Mouse (Mus musculus): ENCODE results near the gene Tiprl. TPM values are rescaled to one million over a fixed set of nuclear protein-coding genes. Genes with fewer than 3 reads are reported as not detected.
A peak's percentile ranks its signal among the peaks of the same experiment; 100 is the strongest.

The Tiprl gene
- polyA plus RNA-seq, 1 experiment from 2014 or later, result 100 TPM

DNA sequence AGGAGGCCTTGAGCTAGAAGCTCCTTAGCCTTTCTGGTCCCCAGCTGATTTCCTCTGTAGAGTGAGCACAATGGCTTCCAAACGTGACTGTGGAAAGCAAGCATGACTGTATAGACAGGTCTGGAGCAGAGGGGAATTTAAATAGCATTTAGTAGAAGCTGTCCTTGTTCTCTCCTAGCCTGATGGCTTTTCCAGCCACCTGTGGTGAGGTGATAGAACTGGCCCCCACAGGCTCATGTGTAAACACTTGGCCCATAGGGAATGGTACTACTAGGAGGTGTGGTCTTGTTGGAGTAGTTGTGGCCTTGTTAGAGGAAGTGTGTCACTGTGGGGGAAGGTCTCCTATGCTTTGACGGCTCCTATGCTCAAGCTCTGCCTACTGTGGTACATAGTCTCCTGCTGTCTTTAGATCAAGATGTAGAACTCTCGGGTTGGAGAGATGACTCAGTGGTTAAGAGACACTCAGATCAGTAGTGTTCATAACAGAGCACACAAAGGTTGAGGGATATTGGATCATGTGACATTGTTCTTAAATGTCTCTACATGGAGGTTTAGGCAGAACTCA, 41.3 kb downstream of the Tiprl start:
- no peak for TF ChIP-seq CTCF (IDR thresholded peaks at IDR 0.05; ENCODE audit: low read depth)
- H3K9ac ChIP-seq (ENCODE audit: low read depth, low read length), result no peak overlapping the region
- H3K27ac ChIP-seq, result peak overlapping the region; percentile 94; the same call in 1 of the 2 replicates
- H3K9me3 ChIP-seq (replicated peaks; ENCODE audit: low read length), result no peaks in the 10 kb centered on the region
- no peak overlapping the region for H3K4me2 ChIP-seq (ENCODE audit: low read length)
- no peak for DNase-seq (ENCODE audit: low spot score)
- H3K27me3 ChIP-seq (ENCODE audit: insufficient read depth, low read length), result no peaks in the 10 kb centered on the region
- H3K36me3 ChIP-seq (ENCODE audit: insufficient read depth, low read length), result no peaks in the 10 kb centered on the region
- ATAC-seq (replicated peaks; ENCODE audit: low FRiP score, low read depth), result no peak
- H3K4me3 ChIP-seq (replicated peaks; ENCODE audit: low read depth, low read length), result no peak overlapping the region
- WGBS, result 78% methylated on average over 3 of the region's 3 CpGs
- H3K4me1 ChIP-seq (replicated peaks; ENCODE audit: insufficient read depth, low read length), result 0 out of 2 replicates have a peak, but pooled peaks cover 4% of the 10 kb centered on the region

DNA sequence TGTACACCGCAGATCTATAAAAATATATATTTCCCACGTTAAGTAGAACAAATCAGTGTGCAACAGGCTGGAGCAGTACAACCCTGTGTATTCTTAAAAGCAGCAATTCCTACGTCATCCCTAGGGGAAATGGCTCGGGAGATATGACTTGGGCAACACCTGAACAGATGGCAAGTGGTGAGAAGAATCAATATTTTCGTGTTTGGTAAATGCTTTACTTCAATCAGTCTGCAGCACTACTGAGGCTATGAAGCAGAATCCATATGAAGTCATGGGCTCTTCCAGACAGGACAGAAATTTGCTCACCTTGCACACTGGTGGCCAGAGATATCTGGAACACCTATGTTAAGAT, 42.2 kb downstream of the Tiprl start:
- ATAC-seq (replicated peaks; ENCODE audit: low FRiP score, low read depth), result peak; percentile 34; the same call in 1 of the 2 replicates
- Histone ChIP-seq H3K36me3 (ENCODE audit: insufficient read depth, low read length) (no peaks in the 10 kb centered on the region), H3K9ac (ENCODE audit: low read depth, low read length) (peak overlapping the region; percentile 85; the same call in 1 of the 2 replicates), H3K4me3 (replicated peaks; ENCODE audit: low read depth, low read length) (peak overlapping the region; percentile 54), H3K27ac (peak overlapping the region; percentile 94), H3K4me2 (ENCODE audit: low read length) (peak overlapping the region; percentile 74), H3K27me3 (ENCODE audit: insufficient read depth, low read length) (no peaks in the 10 kb centered on the region), H3K4me1 (replicated peaks; ENCODE audit: insufficient read depth, low read length) (0 out of 2 replicates have a peak, but pooled peaks cover 4% of the 10 kb centered on the region), H3K9me3 (replicated peaks; ENCODE audit: low read length) (no peaks in the 10 kb centered on the region)
- no peak for TF ChIP-seq CTCF (IDR thresholded peaks at IDR 0.05; ENCODE audit: low read depth)
- WGBS, result 11% methylated on average over 5 of the region's 5 CpGs
- no peak for DNase-seq (ENCODE audit: low spot score)

DNA sequence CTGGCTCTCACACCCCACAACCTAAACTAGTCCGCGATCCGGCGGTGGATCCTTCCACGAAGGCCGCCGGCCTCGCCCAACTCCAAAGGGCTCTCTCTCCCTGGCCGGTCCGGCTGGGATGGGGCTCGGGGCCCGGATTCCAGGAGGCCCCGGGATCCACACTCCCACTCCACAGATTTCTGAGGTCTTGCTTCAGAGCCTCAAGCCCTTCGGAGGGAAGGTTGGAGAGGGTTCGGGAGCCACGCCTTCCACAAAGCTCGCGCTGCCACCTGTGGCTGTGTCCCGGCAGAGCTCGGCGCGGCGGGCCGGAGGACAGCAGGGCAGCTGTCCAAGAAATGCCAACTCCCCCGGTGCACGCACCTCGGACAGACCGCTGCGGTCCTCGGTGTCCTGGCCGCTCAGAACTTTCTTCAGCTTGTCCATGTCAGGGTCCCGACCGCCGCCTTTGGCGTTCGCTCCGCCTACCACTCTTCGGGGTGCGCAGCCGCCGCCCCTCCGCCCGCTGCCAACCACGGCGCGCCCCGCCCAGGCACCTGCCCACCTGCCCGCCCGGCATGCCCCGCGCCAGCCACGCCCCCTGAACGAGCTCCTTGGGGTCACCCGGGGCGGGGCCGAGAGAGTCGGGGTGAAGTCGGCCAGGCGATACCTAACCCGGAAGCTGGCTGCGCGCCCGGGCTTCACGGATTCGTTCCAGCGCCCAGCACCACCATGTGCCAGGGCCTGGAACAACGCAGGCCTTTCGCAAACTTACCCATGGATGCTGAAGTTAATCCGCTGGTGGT, 42.7 kb downstream of the Tiprl start, which contains the start of gene Sft2d2:
TSS of gene Sft2d2 (minus strand) at position 559 of the 782 bp plus-strand sequence.
- H3K27me3 ChIP-seq (ENCODE audit: insufficient read depth, low read length), result no peaks in the 10 kb centered on the region
- DNase-seq (ENCODE audit: low spot score), result peak; percentile 88
- H3K4me3 ChIP-seq (replicated peaks; ENCODE audit: low read depth, low read length), result peak within 1 kb of the TSS; percentile 54
- H3K9ac ChIP-seq (ENCODE audit: low read depth, low read length), result peak within 1 kb of the TSS; percentile 85
- H3K4me2 ChIP-seq (ENCODE audit: low read length), result peak within 1 kb of the TSS; percentile 74
- peak; percentile 92 for ATAC-seq (replicated peaks; ENCODE audit: low FRiP score, low read depth)
- H3K9me3 ChIP-seq (replicated peaks; ENCODE audit: low read length), result no peaks in the 10 kb centered on the region
- no peaks in the 10 kb centered on the region for H3K36me3 ChIP-seq (ENCODE audit: insufficient read depth, low read length)
- WGBS, result 0% methylated on average over 69 of the region's 69 CpGs
- H3K4me1 ChIP-seq (replicated peaks; ENCODE audit: insufficient read depth, low read length), result 0 out of 2 replicates have a peak, but pooled peaks cover 4% of the 10 kb centered on the region
- H3K27ac ChIP-seq, result peak within 1 kb of the TSS; percentile 94
- TF ChIP-seq CTCF (IDR thresholded peaks at IDR 0.05; ENCODE audit: low read depth), result peak; percentile 37; the same call in 1 of the 2 replicates

DNA sequence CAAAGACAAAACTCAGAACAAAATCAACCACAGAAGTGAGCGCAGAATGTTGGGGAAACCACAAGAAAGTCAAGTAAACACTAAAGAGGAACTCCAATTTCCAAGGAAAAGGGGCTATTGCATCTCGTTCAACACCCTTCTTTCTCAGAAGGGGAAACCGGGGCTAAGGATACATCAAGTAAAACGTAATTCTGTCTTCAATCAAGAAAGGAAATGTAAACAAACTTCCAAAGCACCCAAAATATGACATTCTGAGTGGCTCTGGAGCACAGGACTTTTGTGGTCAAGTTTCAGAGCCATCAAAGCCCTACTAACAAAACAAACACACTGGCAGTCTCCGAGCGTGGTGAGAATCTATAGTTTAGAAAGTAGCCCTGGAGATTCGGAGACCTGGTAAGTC, 43.4 kb downstream of the Tiprl start:
- DNase-seq (ENCODE audit: low spot score) (peak; percentile 43), ATAC-seq (replicated peaks; ENCODE audit: low FRiP score, low read depth) (no peak)
- H3K4me3 ChIP-seq (replicated peaks; ENCODE audit: low read depth, low read length), result peak overlapping the region; percentile 54
- H3K27ac ChIP-seq, result peak overlapping the region; percentile 94
- H3K9me3 ChIP-seq (replicated peaks; ENCODE audit: low read length), result no peaks in the 10 kb centered on the region
- H3K4me1 ChIP-seq (replicated peaks; ENCODE audit: insufficient read depth, low read length), result 0 out of 2 replicates have a peak, but pooled peaks cover 4% of the 10 kb centered on the region
- TF ChIP-seq CTCF (IDR thresholded peaks at IDR 0.05; ENCODE audit: low read depth), result no peak
- no peaks in the 10 kb centered on the region for H3K36me3 ChIP-seq (ENCODE audit: insufficient read depth, low read length)
- no peaks in the 10 kb centered on the region for H3K27me3 ChIP-seq (ENCODE audit: insufficient read depth, low read length)
- H3K4me2 ChIP-seq (ENCODE audit: low read length), result peak overlapping the region; percentile 74
- peak overlapping the region; percentile 85 for H3K9ac ChIP-seq (ENCODE audit: low read depth, low read length)
- WGBS, result 5% methylated on average over 7 of the region's 7 CpGs

DNA sequence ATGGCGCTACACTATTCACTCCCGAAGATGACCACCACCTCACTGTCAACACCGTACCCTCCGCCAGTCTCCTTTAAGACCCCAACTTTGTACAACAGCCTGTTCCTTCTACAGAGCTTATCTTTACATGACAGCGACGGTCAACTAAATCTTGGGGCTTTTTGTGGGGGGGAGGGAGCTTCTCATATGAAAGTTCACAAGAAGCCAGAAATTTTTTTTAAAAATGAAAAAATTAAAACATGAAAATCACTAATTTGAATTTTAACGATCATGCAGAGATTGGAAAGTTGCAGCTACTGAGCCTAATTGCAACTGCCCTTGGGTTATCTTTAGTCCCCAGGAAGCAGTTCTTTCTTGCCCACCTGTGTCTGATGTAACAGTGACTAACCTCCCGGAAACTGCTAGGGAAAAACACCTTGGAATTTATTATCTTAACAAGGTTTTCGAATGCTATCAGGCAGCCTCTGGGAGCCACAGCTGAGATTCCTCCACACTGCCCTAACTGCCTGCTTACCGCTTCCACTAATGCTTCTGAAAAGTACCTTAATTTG, 44.0 kb downstream of the Tiprl start:
- Histone ChIP-seq H3K27ac (peak overlapping the region; percentile 94; the same call in 1 of the 2 replicates), H3K4me3 (replicated peaks; ENCODE audit: low read depth, low read length) (peak overlapping the region; percentile 54), H3K4me1 (replicated peaks; ENCODE audit: insufficient read depth, low read length) (0 out of 2 replicates have a peak, but pooled peaks cover 4% of the 10 kb centered on the region), H3K4me2 (ENCODE audit: low read length) (peak overlapping the region; percentile 74), H3K9me3 (replicated peaks; ENCODE audit: low read length) (no peaks in the 10 kb centered on the region), H3K9ac (ENCODE audit: low read depth, low read length) (peak overlapping the region; percentile 85; the same call in 1 of the 2 replicates), H3K36me3 (ENCODE audit: insufficient read depth, low read length) (no peaks in the 10 kb centered on the region), H3K27me3 (ENCODE audit: insufficient read depth, low read length) (no peaks in the 10 kb centered on the region)
- WGBS, result 54% methylated on average over 10 of the region's 10 CpGs
- no peak for TF ChIP-seq CTCF (IDR thresholded peaks at IDR 0.05; ENCODE audit: low read depth)
- DNase-seq (ENCODE audit: low spot score), result peak; percentile 24
- no peak for ATAC-seq (replicated peaks; ENCODE audit: low FRiP score, low read depth)

- TF ChIP-seq CTCF (IDR thresholded peaks at IDR 0.05; ENCODE audit: low read depth), result no peak
- ATAC-seq (replicated peaks; ENCODE audit: low FRiP score, low read depth), result no peak
- Histone ChIP-seq H3K4me2 (ENCODE audit: low read length) (peak overlapping the region; percentile 74; the same call in 1 of the 2 replicates), H3K4me1 (replicated peaks; ENCODE audit: insufficient read depth, low read length) (0 out of 2 replicates have a peak, but pooled peaks cover 4% of the 10 kb centered on the region), H3K4me3 (replicated peaks; ENCODE audit: low read depth, low read length) (no peak overlapping the region), H3K9ac (ENCODE audit: low read depth, low read length) (no peak overlapping the region), H3K9me3 (replicated peaks; ENCODE audit: low read length) (no peaks in the 10 kb centered on the region), H3K27me3 (ENCODE audit: insufficient read depth, low read length) (no peaks in the 10 kb centered on the region), H3K36me3 (ENCODE audit: insufficient read depth, low read length) (peaks cover under 1% of the 10 kb centered on the region; the same call in 1 of the 2 replicates), H3K27ac (no peak overlapping the region)
- WGBS, result 66% methylated on average over 4 of the region's 4 CpGs
- DNase-seq (ENCODE audit: low spot score), result no peak
Measured at GRCm38 (mm10) chr1:165192102-165192501, 44.7 kb downstream of the Tiprl start.

Measured in kidney, postnatal 0 days (tissue).